Comparison of ENCODE assay signal across 24 mouse cellular contexts in genomic region chr2:75315341-75315740, GRCm38 (mm10).
"Had no signal": no experiment of that assay in that cellular context is flagged by ENCODE, and none has a peak within 500 bp of the region (broad histone marks: within the 10 kb centered on the region; RNA-seq: fewer than 3 reads in every experiment).

No protein-coding gene starts in this region.

- H3K4me3 ChIP-seq: gastrocnemius, adult 2 months; heart, adult 2 months; heart, embryonic 13.5 days; heart, embryonic 15.5 days; hindbrain, embryonic 10.5 days; hindbrain, embryonic 12.5 days; intestine, embryonic 15.5 days; layer of hippocampus, adult 2 months; left cerebral cortex, adult 2 months; limb, embryonic 13.5 days; limb, embryonic 15.5 days had no signal

- H3K9ac ChIP-seq: heart, embryonic 13.5 days; heart, embryonic 15.5 days; hindbrain, embryonic 12.5 days; hindbrain, embryonic 14.5 days; intestine, embryonic 15.5 days; limb, embryonic 13.5 days; limb, embryonic 15.5 days had no signal

- H3K27ac ChIP-seq: gastrocnemius, adult 2 months; heart, adult 2 months; heart, embryonic 13.5 days; heart, embryonic 15.5 days; hindbrain, embryonic 10.5 days; hindbrain, embryonic 12.5 days; hindbrain, embryonic 14.5 days; intestine, embryonic 15.5 days; layer of hippocampus, adult 2 months; left cerebral cortex, adult 2 months; limb, embryonic 13.5 days; limb, embryonic 15.5 days had no signal

- DNase-seq: gastrocnemius, adult 2 months; gastrocnemius, postnatal 10 days; gastrocnemius, postnatal 25 days; heart, adult 2 months; heart, postnatal 4 days; kidney, adult 18-20 months; kidney, adult 8-10 months; kidney, postnatal 10 days; kidney, postnatal 25 days; kidney, postnatal 4 days had no signal

- H3K4me1 ChIP-seq: heart, embryonic 13.5 days; heart, embryonic 15.5 days; hindbrain, embryonic 10.5 days; hindbrain, embryonic 12.5 days; intestine, embryonic 15.5 days had no signal

- H3K4me2 ChIP-seq: heart, embryonic 11.5 days; heart, embryonic 13.5 days; heart, embryonic 15.5 days; hindbrain, embryonic 12.5 days; hindbrain, embryonic 14.5 days; intestine, embryonic 15.5 days; limb, embryonic 13.5 days; limb, embryonic 15.5 days had no signal

- ATAC-seq: hindbrain, embryonic 16.5 days; inflammation-experienced regulatory T-cells, adult 6 months; intestine, embryonic 15.5 days; intestine, postnatal 0 days had no signal

- H3K27me3 ChIP-seq: hindbrain, embryonic 12.5 days had no signal

- H3K9me3 ChIP-seq: heart, embryonic 13.5 days; heart, embryonic 15.5 days; hindbrain, embryonic 10.5 days; hindbrain, embryonic 12.5 days; intestine, embryonic 15.5 days; limb, embryonic 13.5 days; limb, embryonic 15.5 days had no signal

- H3K36me3 ChIP-seq: heart, embryonic 13.5 days; heart, embryonic 15.5 days; hindbrain, embryonic 10.5 days; hindbrain, embryonic 12.5 days; intestine, embryonic 15.5 days; limb, embryonic 13.5 days; limb, embryonic 15.5 days had no signal
